Mouse (Mus musculus) liver, embryonic 14.5 days (tissue): ENCODE results near the gene Gm34653.

Experiments used
- CTCF ChIP-seq: IDR thresholded peaks from 2 replicates; pipeline ENCODE4 v1.5.1; 2016; ENCODE audit warnings: antibody characterized with exemption, low read depth, control low read depth
- EP300 ChIP-seq: IDR thresholded peaks from 2 replicates; pipeline ENCODE4 v1.6.1; 2016; ENCODE audit warnings: antibody characterized with exemption, low read depth

DNA sequence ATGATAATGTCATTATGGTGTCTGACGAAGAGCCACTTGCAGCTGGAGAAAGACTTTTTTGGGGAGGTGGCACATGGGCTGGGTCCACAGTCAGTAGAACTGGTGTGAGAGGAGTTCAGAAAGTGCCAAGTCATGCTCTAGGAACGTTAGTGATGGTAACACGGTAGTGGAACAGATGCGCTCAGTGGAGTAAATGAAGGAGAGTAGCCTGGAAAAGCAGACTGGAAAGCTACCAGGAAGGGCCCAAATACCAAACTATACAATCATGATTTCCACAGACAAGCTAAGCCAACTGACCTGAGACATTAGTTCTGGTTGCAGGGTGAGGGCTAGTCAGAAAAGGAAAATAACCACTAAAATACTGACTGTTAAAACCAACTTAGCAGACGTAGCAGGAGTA lies 36.9 kb downstream of the Gm34653 start:
- TF ChIP-seq CTCF (no peak), EP300 (no peak; the same call in 1 of the 2 replicates)
